Mouse (Mus musculus) skeletal muscle tissue, adult 2 months (tissue): ENCODE data around the gene Smagp.
A peak's percentile ranks its signal among the peaks of the same experiment; 100 is the strongest.

Experiments used
- DNase-seq: peaks from one replicate; pipeline ENCODE4 v3.0.0-alpha.2; 2012; ENCODE audit warnings: low read depth, low spot score

Gene Smagp

DNA sequence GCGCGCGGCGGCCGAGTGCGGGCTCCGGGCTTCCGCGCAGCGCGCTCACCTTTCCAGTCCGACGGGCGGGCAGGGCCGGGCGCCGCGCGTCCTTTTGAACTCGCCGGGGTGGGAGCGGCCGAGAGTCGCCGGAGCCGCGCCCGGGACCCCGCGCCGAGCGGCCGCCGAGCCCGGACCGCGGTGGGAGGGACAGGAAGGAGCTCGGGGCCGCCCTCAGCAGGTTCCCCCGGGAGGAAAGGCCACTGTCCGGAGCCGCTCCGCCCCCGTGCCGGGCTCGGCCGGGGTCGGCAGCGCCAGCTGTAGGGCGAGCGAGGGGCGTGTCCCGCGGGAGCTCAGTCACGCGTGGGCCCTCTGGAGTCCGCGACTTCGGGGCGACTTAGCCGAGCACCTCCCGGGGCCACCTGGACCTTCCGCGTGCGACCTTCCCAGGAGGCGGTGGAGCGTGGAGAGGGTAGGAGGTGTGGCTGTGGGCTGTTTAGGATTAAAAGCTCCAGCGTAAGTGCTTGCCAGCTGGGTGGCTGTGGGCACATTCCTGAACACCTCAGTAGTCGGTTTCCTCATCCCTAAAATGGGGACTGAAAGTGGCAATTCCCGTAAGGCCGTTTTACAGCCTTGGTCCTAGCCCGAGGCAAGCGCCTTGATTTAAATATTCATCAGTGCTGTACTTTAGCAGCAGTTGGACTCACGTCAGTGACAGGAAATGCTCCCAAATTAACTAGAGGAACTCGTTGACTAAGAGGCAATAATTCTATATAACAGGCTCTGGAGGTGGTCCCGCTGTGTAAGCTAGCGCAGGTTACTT lies at the start of gene Smagp:
Smagp (minus strand) TSS at position 241 of the 802 bp plus-strand sequence.
- no peak for DNase-seq

DNA sequence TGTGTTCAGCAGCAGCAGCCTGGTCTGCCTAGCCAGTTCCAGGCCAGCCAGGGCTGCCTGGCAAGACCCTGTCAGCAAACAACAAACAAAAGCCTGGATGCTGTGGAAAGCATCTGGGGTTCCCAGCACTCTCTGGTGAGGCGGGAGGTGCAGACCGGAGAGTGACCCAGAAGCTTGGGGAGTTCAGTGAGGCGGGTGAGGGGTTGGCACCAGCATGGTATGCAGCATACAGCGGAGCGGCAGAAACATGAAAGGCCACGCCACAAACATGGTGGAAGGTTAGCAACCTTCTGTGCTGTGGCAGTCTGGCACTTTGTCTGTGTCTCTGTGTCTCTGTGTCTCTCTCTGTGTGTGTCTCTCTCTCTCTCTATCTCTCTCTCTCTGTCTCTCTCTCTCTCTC lies 49.7 kb upstream of the Smagp start:
- no peak for DNase-seq

DNA sequence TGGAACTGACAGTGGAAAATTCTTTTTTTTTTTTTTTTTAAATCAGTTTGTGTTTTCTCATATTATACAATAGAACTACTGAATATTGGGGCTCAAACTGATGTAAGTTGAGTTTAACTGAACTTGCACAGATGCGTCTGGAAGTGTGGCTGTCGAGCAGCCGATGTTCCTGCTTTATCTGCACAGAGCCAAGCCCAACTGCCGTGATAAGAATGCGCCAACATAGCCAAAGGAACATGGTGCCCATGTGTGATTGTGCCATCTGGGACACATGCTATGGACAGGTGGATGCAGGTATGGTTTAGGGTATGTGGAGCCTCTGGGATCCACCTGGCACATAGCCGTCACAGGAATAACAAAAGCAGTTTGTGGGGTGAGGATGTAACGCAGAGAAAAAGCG lies 49.1 kb upstream of the Smagp start:
- no peak for DNase-seq

DNA sequence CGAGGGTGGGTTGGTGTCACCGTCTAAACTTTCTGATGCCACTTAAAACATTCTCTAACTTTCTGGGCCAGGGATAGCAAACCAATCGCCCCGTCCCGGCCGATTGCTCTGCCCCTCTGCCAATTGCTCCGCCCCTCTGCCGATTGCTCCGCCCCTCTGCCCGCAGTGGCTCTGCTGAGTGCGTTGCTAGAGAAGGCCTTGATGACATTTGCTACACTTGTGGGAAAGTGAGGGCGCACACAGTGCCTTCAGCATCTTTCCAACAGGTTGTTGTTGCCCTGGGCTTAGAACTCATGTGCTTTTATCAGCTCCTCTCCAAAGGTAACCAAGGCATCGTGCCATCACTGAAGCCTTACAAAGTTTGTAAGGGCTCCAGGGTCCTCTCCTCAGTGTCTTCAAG lies 48.5 kb upstream of the Smagp start:
- no peak for DNase-seq

DNA sequence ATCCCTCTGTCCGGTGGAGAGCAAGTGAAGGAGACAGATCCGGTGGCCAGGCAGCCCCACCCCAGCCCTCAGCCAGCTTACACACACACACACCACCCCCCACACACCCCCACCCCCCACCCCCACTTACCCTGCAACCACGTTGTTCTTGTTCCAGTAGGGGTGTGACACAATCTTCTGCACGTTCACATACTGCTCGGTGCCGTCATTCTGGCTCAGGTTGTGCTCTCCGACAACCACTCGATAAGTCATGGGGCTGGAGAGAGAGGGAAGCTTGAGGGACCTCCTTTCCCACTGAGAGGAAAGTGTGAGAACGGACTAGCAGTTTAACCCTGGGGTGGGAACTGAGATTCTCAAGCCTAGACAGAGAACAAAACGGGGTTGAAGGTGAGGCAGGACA lies 47.7 kb upstream of the Smagp start:
- no peak for DNase-seq

DNA sequence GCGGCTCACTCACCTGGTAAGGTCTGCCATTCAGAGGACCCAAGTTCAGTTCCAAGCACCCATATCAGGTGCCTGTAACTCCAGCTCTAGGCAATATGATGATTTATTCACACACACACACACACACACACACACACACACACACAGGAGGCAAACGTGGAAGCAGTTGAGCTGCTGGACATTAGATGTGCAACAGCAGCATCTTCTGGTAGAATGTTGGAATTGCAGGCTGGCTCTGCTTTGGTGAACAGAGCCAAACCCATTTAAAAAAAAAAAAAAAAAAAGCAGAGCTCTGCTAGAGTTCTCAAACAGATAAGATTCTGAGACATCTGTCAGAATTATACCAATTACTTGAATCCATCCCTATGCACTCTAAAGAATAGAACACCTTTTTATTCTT lies 46.3 kb upstream of the Smagp start:
- peak; percentile 77 for DNase-seq

DNA sequence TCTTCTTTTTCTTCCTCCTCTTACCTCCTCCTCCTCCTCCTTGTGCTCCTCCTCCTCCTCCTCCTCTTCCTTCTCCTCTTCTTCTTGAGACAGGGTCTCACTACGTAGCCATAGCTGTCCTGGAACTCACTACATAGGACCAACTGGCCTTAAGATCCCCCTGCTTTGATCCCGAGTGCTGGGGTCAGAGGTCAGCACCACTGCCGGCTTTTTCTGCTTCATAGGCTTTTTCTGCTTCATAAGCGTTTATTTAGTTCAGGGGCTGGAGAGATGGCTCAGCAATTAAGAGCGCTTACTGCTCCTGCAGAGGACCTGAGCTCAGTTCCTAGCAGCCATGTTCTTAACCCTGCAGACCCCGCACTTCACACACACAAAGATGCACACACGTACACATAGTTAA lies 45.0 kb upstream of the Smagp start:
- DNase-seq: no peak

DNA sequence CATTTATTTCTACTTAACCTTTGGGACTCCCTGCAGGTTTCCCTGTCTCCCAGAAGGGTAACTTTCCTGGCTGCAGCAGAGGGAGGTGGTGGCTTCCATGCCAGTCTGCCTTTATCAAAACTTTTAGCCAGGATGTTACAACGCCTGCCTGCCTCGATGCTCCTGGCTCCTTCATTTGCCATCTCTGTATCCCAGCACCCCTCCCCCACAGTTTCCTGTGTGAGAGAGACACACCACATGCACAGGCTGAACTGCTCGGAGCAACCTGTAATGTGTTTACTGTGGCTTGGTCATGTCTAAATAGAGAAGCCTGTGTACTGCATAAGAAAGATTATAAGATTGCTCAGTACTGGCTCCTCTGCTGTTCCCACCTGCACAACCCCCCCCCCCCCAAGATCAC lies 43.6 kb upstream of the Smagp start:
- no peak for DNase-seq

DNA sequence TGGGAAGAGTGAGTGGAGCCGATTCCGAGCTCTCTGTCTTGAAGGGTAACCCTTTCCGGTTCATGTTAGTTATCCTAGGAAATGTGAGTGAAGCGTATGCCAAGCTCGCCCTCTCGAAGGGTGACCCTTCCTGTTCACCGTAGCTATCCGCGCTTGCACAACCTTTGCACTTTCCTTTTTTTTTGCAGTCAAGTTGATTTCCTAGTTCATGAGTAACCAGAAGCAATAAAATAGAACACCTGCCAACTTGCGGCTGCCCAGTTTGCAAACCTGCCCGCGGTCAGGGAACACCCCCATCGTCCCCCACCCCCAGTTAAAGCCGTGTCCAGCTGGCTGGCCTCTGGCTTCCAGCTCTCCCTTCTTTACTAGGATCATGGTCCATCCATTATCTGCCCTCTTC lies 42.3 kb upstream of the Smagp start:
- DNase-seq: no peak

DNA sequence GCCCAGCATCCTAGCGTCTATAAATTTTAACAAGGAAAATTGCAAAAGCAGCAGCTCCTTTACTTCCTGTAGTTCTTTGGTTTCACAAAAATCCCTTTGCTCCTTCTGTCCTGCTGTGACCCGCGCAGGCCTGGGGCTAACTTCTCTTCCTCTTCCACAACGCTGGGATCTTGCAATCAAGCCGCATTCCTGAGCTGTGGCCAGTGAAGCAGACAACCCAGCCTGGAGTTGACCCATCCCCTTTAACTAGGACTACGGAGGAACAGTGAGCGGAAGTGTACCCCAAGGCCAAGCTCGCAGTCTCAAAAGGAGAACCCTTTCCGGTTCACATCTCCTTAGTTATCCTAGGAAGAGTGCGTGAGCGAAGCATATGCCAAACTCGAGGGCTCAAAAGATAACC lies 41.8 kb upstream of the Smagp start:
- DNase-seq: no peak

DNA sequence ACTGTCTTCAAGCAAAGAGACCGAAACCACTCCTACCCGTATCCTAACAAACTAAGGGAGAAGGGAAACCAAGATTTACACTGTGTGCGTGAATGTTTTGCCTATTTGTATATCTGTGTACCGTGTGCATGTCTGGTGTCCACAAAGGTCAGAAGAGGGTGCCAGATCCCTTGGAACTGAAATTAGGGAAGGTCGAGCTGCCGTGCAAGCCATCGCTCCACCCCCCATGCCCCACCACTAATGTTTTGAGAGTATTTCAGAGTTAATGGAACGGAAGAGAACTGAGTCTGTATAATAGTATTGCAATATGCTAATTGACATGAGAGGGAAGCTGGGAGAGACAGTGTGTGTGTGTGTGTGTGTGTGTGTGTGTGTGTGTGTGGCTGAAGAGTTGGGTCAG lies 40.9 kb upstream of the Smagp start:
- DNase-seq: no peak

DNA sequence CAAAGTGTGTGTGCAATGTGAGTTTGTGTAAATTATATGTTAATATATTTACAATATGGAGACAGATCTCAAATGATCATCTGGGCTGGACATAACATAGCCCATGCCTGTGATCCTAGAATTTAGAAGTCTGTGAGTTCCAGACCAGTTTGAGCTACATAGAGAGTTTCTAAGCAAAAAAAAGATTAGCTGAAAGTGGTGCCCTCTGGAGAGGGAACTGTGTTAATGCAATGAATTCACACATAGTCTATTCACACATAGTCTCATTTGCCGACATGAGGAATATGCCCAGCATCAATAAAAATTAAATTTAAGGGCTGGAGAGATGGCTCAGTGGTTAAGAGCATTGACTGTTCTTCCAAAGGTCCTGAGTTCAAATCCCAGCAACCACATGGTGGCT lies 39.8 kb upstream of the Smagp start:
- DNase-seq: no peak

DNA sequence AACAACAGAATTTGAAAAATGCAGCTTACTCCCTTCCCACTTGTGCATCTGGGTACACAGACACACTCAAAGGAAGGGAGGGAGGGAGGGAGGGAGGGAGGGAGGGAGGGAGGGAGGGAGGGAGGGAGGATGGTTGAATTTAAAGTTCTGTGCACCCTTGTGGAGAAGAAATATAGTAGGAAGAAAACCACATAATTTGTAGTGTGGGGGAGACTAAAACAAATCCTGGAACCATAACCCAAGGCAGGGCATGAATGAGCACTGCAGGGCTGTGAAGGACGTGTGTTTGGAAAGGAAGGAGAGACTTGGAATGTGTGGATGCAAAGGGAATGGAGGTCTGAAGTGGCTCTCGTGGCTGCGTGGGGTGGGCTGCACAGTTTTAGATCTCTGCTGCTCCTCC lies 38.7 kb upstream of the Smagp start:
- no peak for DNase-seq

DNA sequence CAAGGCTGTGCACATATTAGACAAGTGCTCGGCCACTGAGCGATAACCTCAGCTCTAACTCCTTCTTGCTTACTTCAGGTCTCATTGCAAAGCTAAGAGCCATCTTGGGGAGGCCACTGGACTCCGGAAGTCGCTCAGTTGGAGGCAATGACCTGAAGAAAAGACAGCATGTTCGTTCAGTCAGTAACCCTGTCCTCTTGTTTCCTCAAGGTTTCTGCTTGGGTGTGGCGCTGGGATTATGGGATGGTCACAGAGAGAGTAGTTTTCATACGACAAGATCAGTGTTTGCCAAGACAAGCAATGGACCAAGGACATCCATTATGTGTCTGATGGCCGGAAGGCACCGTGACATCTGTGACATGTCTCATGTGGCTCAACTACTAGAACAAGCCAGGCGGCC lies 37.8 kb upstream of the Smagp start:
- DNase-seq: no peak

DNA sequence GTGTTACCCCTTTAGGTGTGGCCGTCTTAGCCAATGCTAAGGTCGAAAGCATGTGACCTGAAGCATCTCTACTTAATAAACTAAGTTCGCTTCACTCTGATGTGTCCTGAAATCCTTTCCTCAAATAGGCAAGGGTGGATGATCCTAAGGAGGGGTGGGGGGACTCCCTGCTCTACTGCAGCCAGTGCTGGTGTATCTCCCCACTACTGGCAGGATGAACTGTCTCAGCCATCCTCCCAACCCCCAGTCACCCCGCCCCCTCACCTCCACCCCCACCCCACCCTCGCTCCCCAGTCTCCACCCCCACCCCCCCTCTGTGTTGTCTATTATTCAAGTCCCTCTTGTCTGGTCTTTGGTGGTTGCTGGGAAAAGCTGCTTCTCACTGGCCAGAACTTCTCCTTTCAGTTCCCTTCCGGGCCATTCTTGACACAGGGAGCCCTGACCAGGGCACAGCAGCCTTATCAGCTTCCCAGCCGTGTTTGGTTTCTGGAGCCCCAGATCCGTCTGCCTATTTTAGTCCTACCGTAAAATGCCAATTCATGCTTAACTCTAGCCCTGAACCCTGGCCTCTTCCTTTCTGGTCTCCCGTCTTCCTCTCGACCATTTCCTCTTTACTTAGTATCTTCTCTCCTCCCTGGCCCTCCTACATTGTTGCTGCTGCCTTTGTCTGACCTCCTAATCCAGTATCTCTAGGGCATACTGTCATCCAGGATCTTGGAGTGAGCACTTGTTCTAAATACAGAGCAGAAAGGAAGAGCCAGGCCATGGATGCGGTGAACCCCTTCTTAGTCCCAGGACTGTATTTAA lies 37.0 kb upstream of the Smagp start:
- DNase-seq: peak; percentile 55

DNA sequence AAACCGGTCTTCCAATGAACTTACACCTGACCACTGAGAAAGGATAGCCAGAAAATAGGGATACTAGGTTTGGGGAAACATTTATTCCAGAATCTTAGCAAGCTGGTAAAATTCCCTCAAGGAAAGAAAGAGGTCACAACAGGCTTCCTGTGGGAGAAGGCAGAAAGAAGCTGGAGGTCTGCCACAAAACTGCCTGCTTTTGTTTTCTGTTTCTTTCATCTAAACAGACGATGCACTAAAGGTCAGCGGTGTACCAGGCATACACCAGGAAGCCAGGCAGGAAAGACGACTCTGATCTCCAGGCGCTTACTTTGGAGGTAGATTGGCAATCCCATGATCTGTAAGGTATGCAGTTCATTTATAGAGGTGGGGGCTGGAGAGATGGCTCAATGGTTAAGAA lies 34.1 kb upstream of the Smagp start:
- DNase-seq: no peak

DNA sequence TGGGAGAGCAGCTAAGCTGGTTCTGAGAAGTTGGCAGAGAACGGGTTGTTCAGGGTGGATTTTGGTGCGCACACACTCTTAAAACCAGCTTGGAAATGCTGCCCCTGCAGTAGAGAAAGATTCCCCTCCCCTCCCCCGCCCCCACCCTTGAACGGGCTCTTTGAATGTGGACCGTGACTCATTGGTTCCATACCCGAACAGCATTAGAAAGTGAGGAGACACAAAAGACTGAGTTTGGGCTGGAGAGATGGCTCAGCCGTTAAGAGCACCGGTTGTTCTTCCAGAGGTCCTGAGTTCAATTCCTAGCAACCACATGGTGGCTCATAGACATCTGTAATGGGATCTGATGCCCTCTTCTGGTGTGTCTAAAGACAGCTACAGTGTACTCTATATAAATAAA lies 33.3 kb upstream of the Smagp start:
- no peak for DNase-seq

DNA sequence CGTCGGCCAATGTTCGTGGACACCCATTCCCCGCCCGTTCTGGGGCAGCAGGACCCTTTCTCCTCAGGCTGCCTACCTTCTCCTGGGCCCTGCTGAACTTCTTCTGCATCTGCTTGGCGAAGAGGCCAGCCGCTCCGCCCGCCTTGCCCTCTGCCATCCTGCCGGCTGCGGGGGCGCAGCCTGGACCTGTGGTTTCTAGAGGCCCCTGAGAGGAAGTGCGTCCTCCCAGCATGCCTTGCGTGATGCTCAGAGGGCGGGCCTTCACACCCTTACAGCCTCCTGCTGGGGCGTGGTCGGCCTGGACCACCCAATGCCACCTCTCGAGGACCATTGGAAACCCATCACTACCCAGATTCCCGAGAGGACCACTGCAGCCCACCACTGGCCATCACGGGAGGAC lies 32.6 kb upstream of the Smagp start, which contains the start of gene Bin2:
Bin2 (minus strand) TSS at position 217 of the 400 bp plus-strand sequence.
- DNase-seq: peak; percentile 28

DNA sequence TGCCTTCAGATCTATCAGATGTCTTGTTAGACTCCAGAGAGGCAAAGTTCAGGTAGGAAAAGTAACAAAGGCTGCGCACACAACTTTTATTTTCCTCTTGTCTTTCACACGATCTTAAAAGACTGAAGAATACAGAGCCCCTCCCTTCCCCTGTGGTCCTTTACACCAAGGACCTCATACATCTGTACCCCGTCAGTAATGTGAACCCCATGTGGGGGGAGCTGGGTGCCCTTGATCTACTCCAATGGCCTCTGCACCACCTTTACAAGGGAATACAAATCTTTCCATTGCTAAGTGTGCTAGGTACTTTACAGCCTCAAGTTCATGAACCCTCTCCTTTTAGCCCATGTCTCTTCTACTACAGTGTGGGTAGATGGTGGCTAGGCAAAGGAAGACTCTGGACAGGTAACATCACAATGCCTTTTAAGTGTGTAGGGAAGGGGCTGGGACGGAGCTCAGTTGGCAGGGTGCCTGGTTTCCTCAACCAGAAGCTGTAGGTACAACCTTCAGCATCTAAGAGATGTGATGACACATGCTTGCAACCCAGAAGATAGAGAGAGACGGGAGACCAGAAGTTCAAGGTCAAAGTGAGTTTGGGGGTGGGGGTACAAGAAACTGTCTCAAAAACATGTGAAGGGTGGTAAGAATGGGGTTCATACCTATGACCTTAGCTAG lies 31.3 kb upstream of the Smagp start:
- no peak for DNase-seq

DNA sequence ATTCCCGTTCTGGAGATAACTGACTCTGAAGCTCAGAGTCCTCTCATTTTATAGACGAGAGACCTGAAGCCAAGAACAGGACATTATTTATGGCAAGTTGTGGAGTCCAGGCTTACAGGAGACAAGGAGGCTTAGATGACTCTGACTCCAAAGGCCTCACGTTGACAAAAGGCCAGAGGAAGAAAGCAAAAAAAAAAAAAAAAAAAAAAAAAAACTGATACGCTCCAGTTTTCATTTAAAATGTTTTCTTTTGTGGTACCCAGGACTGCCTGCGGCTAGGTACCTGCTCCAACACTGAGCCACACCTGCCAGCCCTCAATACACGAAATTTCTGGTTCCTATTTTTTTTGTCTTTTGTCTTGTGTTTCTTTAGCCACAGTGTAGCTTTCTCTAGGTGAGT lies 30.7 kb upstream of the Smagp start:
- DNase-seq: no peak

DNA sequence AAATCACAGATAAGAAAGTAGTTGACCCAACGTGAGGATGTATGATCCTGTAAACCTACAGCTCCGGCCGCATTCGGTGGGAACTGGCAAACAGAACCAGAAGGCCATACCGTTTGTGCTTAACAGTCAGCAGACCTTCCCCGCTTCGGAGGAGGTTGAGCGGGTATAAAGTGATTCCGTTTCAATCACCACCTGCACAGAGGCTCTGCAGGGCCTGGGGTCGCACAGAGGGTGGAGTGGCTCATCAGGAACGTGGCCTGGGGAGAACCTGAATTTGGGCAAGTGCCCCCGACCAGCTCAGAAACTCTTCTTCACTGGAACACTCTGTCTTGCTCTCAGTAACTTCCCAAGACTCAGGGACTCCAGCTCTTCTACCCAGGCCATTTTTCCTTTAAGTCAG lies 30.1 kb upstream of the Smagp start:
- no peak for DNase-seq

DNA sequence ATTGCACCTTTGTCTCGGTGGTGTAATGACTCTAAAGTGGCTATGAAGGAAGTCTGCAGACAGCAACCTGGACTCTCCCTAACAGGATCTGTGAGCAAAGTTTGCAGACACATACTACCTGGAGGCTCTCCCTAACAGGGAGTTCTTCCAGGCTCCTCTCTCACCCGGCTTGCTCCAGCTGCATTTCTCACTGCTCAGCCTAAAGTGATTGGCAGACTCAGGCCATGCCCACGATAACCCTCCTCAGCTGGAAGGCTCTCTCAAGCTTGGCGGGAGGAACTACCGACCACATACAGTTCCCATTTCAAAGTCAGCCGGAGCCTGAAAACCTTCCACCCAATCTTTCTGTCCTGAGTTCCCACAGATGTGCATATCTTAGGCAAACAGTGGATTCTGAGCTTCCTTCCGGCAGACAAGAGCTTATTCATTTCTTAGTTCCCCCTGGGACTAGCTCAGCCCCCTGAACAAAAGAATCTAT lies 29.5 kb upstream of the Smagp start:
- DNase-seq: no peak
